Mouse (Mus musculus) cerebellum, adult 11-12 months (tissue): ENCODE data around the gene Gm17428.
"Not testable (repeated sequence)": the region's sequence is repeated elsewhere in the genome, so short reads cannot be mapped to it uniquely, and the experiment has no call there.

Experiments
- DNase-seq: peaks from one replicate; pipeline ENCODE4 v3.0.0; 2022

The Gm17428 gene

GRCm38 (mm10) chr14:54976633-54977032 is at the start of gene Gm17428:
Gene Gm17428, plus strand, starts transcription at chr14:54976933.
- no peak for DNase-seq

DNA sequence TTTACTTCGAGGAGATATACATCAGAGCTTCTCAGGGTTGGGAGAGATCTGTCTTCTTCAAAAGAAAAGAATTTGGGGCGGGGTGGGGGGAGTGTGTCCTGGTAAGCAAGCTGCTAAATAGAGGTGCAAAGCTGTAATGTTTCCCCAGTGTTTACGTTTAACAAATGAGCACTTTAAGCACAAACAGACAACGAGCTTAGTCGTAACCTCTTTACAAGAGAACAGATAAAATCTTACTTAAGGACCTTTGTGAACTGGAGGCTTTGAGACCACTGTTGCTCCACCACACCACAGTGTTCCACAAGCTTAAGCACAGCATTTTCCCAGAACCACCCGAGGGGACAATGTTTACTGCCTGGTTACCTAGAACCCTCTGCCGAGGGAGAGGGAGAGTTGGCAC is 49.4 kb upstream of the Gm17428 start:
- no peak for DNase-seq

DNA sequence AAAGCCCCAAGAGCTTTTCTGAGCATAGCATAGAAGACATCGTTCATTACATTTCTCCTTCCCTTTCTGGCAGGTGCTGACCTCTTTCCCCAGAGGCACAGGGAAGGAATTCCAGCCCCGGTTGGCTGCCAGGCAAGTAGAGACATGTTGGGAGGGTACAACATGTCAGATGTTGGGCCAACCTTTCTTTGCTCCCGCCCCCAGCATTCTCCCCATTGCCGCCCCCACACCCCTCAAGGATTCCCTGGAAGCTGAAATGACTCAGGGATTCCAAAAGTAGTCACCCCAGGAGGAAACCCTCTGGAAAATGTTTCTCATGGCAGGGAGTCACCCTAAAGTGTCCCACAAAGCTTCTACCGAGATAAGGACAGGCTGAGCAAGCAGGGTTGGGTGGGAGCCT is 46.9 kb upstream of the Gm17428 start:
- no peak for DNase-seq

- DNase-seq: no peak
Measured at GRCm38 (mm10) chr14:54930431-54930830, 46.3 kb upstream of the Gm17428 start.

DNA sequence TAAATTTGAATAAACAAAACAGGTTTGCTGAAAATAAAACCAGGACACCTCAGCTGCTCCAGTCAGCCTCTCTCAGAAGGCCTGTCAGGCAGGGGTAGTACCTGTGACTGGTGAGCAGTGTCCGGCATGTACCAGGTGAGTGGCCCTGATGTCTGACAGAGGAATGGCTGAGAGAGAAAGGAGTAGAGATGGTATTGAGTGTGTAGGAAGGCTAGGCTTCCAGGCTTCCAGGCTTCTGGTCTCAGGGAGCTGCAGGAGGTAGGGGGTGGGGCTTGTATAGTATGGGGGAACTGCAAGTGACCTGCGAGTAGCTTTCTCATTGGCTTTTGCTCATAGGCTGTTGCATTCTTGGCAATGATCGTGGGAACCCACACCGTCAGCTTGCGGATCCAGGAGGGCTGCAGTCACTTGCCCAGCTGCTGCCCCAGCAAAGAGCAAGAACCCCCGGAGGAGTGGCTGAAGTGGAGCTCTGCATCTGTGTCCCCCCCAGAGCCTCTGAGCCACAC is 44.0 kb upstream of the Gm17428 start, which contains the start of gene Il25:
Gene Il25 (plus strand): TSS at position 51 of the 506 bp plus-strand sequence.
- DNase-seq: no peak

DNA sequence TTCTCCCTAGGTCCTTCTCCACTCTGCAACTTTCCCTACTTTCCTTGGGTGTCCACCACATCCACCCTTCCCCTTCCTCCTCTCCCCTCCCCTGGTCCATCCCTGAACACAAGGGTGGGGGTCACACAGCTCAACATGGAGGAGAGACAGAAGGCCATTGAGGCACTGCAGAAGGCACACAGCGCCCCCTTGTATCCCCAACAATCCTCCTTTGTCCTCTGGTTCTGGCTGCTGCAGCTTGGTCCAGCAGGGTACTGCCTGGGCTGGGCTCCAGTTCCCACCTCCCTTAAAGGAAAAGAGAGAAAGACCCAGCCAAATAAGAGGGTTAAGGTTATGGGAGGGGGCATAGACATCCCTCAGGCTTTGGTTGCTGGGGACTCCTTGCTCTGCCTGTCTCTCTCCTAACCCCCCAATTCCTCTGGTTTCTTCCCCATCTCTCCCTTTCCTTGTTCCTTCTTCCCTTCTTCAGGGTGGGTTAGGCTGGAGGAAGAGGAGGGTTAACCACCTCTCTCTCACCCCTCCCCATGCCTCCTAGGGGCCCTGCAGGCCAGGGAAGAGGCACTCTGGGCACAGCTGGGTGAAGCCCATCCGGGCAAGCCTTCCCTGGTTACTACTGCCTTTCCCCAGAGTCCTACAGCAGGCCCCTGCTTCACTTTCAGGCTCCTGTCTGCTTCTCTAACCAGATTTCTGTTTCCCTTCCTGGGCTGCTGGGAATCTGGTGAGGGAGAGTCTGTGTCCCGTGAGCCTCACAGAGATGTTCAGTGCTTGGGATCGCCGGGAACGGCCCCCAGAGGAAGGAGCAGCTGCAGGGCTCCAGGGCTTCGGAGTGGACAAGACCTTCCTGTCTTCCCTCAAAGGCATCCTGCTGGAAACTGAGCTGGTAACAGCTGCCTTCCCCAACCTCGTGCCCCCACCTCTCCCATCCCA is 40.6 kb upstream of the Gm17428 start, which contains the start of gene Cmtm5:
Gene Cmtm5 (plus strand): TSS at position 358 of the 927 bp plus-strand sequence.
- DNase-seq: peak; percentile 64

GRCm38 (mm10) chr14:54936831-54937160 is 39.9 kb upstream of the Gm17428 start:
- no peak for DNase-seq

- no peak for DNase-seq
Measured at GRCm38 (mm10) chr14:54937361-54938182, 39.2 kb upstream of the Gm17428 start.

GRCm38 (mm10) chr14:54938431-54939219 is 38.1 kb upstream of the Gm17428 start:
- no peak for DNase-seq

GRCm38 (mm10) chr14:54939434-54940175 is 37.1 kb upstream of the Gm17428 start:
- peak; percentile 45 for DNase-seq

DNA sequence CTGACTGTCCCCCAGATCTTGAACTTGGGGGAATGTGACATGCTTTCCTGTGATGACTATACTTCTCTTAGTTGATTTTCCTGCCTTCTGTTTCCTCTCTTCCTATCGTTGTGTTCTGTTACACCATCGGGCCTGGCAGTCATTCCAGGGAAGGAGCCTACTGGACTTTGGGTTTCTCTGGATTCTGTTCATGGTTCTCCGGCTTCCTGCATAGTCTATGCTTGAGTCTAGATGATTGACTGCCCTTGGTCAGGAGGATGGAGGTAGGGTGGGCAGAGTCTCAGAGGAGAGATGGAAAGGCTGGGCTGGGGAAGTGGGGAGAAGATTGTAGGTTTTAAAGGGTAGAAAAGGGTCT is 36.6 kb upstream of the Gm17428 start:
- DNase-seq: no peak

DNA sequence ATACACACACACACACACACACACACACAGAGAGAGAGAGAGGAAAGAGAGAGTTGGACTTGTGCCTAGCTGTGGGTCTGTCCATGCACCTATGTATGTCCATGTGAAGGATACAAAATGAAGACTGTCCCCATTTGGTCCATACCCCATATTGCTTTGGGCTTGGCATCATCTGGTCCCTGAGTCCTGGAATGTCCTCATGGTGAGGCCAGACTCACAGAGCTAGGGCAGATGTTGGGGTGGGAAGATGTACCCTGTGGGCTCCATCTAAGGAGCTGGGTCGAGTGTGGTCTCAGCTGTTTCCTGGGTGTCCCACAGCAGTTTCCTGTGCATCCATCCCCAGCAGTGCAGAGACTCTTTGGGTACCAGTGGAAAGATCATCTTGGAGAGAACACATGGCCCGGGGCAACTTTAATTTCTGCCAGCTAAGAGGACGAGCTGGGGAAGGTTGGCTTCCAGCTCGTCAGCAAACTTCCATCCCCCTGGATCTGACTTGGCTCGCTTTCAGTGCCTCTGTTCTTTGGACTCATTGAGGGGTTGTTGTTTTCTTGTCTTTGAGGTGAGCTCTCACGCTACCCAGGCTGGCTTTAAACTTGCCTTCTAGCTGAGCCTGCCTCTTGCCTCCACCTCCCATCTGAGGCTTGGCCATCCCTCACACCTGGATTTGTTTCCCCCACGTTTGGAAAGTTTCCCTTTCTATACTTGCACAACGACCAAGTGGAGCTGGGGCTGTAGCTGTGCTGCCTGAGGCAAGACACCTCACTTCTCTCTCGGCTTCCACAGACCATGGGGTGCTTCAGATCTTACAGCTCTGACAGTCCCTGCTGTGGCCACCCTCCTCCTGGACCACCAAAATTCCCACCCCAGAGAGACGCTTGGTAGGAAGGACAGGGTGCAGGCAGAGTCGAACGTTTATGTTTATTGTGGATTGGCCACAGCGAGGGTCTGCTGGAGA is 35.4 kb upstream of the Gm17428 start:
- no peak for DNase-seq

DNA sequence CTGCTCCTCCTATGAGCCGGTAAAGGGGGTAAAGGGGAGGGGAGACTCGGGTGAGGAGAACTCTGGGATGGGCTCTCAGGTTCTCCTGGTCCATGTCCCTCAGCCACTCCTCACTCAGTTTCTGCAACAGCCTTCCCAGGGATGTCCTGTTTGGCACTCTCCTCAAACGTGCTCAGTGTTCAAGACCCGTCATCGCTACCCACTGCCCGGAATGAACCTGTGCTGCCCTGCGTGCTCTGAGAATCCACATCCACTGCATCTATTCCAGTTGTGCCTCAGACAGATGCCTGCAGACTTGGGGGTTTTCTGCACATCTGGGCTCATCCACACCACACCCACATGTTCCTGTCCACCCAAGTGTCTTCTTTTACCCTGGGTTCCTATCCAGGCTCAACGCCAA is 34.3 kb upstream of the Gm17428 start:
- DNase-seq: no peak

DNA sequence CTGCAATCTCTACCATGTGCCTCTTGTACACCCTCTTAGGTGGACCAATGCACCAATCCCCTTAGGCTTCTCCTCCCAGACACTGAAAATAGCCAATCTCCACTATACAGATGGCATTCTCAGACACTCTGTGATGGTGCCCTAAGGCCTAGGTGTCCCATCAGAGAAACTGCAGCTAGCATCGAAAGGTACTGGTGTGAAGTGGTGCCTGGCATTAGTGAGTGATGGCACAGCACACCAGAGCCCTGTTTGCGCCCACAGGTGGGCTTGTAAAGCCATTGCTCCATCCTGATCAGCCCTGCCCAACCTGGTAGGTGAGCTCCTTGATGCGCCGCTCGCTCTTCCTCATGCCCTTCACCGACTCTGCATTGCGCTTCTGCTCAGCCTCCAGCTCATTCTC is 32.8 kb upstream of the Gm17428 start:
- no peak for DNase-seq

DNA sequence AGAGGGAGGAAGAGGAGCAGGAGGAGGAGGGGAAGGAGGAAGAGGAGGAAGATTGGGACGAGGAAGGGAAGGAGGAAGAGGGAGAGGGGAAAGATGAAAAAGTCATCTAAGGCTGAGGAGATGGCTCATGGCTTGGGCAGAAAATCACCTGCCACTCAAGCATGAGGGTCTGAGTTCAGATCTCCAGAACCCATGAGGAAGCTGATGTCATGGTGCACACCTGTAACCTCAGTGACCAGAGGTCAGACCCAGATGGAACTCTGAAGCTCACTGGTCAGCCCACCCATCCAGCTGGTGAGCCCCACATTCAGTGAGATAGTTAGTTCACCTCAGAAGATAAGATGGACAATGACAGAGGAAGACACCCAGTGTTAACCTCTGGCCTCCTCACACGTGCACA is 31.8 kb upstream of the Gm17428 start:
- DNase-seq: no peak

- DNase-seq: no peak
Measured at GRCm38 (mm10) chr14:54945975-54946704, 30.6 kb upstream of the Gm17428 start.

DNA sequence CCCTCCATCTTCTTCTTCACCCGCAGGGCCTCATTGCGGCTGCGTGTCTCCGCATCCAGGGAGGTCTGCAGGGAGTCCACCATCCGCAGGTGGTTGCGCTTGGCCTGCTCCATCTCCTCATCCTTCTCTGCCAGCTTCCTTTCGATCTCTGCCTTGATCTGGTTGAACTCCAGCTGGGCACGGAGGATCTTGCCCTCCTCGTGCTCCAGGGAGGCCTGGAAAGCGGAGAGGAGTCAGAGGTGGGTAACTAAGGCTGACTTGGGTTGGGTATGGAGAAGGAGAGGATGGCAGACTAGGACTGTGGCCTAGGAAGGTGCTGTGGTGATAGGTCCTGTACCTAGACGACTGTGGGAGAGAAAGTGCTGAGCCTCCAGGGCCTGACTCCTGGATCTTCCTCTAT is 29.7 kb upstream of the Gm17428 start:
- not testable (repeated sequence) for DNase-seq

GRCm38 (mm10) chr14:54948781-54949180 is 28.0 kb upstream of the Gm17428 start:
- no peak for DNase-seq

- DNase-seq: no peak
Measured at GRCm38 (mm10) chr14:54950493-54950892, 26.2 kb upstream of the Gm17428 start.

DNA sequence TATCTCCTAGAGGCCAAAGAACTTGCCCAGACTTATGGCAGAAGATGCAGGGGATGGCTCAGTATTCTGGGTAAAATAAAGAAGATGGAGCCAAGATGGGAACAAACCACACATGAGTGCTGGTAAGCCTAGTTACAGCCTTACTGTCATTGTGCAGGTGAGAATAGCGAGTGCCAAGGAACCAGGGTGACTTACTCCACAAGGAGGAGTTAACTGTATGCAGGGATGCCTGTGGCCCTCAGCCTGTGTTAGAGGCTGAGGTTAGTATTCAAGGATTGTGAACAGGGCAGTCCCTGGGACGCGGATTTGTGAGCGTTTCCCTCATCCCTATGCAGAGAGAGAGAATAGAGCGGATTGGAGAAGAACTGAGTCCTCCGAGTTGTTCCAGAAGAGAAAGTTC is 25.1 kb upstream of the Gm17428 start:
- DNase-seq: no peak
